Mouse (Mus musculus) midbrain, postnatal 0 days (tissue): ENCODE measurements at regions not wholly inside any gene's neighbourhood (a gene's known extent, or its start where the extent isn't known, plus 50 kb on each side); places are given as distances from the start of the nearest gene placed in this dataset.

Source experiments
- ATAC-seq: fragments of 200-750 bp; cut with Nextera tagmentation; 2 replicates; pipeline ENCODE4 v1.8.0; 2017; ENCODE audit warnings: moderate number of reproducible peaks, mild to moderate bottlenecking, moderate TSS enrichment, moderate library complexity; ENCODE audit not compliant: low FRiP score
- DNase-seq: peaks from one replicate; pipeline ENCODE4 v3.0.0-alpha.2; 2015; ENCODE audit warnings: low spot score
- H3K27ac ChIP-seq: fragments of 300-500 bp; sonication (generic); 2 replicates; pipeline ENCODE4 v1.5.1; 2014; ENCODE audit warnings: low read depth, mild to moderate bottlenecking, low read length, mixed read lengths
- H3K27me3 ChIP-seq: fragments of 300-500 bp; sonication (generic); 2 replicates; pipeline ENCODE4 v1.6.1; 2014; ENCODE audit warnings: low read length, control low read depth, mixed read lengths; ENCODE audit not compliant: insufficient read depth
- H3K36me3 ChIP-seq: fragments of 300-500 bp; sonication (generic); 2 replicates; pipeline ENCODE4 v1.6.1; 2014; ENCODE audit warnings: low read length, control low read depth, mixed read lengths; ENCODE audit not compliant: insufficient read depth
- H3K4me1 ChIP-seq: fragments of 300-500 bp; sonication (generic); 2 replicates; pipeline ENCODE4 v1.6.1; 2014; ENCODE audit warnings: mild to moderate bottlenecking, control low read depth, antibody characterized with exemption, low read length, mixed read lengths; ENCODE audit not compliant: insufficient read depth
- H3K4me2 ChIP-seq: fragments of 300-500 bp; sonication (generic); 2 replicates; pipeline ENCODE4 v1.6.1; 2014; ENCODE audit warnings: low read depth, mild to moderate bottlenecking, low read length, mixed read lengths; ENCODE audit not compliant: poor library complexity, severe bottlenecking
- H3K4me3 ChIP-seq: fragments of 300-500 bp; sonication (generic); 2 replicates; pipeline ENCODE4 v1.5.1; 2014; ENCODE audit warnings: low read depth, mild to moderate bottlenecking, low read length, moderate library complexity
- H3K9ac ChIP-seq: fragments of 300-500 bp; sonication (generic); replicated peaks from 2 replicates; pipeline ENCODE4 v1.6.1; 2014; ENCODE audit warnings: mild to moderate bottlenecking, low read length, moderate library complexity, mixed read lengths; ENCODE audit not compliant: poor library complexity, severe bottlenecking
- H3K9me3 ChIP-seq: fragments of 300-500 bp; sonication (generic); 2 replicates; pipeline ENCODE4 v1.6.1; 2016; ENCODE audit warnings: low read length, control low read depth
- CTCF ChIP-seq: IDR thresholded peaks from 2 replicates; pipeline ENCODE4 v1.5.1; 2016; ENCODE audit warnings: antibody characterized with exemption, mild to moderate bottlenecking
- WGBS: fragments of 180-500 bp; shearing (Covaris S2); extraction: QIAGEN DNeasy Blood & Tissue Kit; methylation state at CpG from one replicate; pipeline ENCODE4 v1.1.7; 2014; 5-methylcytosine and 5-hydroxymethylcytosine counted together

- DNase-seq (no peak), ATAC-seq (no peak)
- Histone ChIP-seq H3K27ac (no peak overlapping the region), H3K9ac (no peak overlapping the region), H3K36me3 (no peaks in the 10 kb centered on the region), H3K4me3 (no peak overlapping the region), H3K4me1 (peaks cover 5% of the 10 kb centered on the region; the same call in 1 of the 2 replicates), H3K9me3 (no peaks in the 10 kb centered on the region), H3K4me2 (no peak overlapping the region), H3K27me3 (no peaks in the 10 kb centered on the region)
- 74% methylated on average over 6 of the region's 6 CpGs for WGBS
- TF ChIP-seq CTCF, result no peak
Observed at GRCm38 (mm10) chr1:64301530-64302061, 179.5 kb upstream of the Klf7 start.

- Histone ChIP-seq H3K4me2 (no peak overlapping the region), H3K27me3 (no peaks in the 10 kb centered on the region), H3K4me3 (no peak overlapping the region), H3K9me3 (no peaks in the 10 kb centered on the region), H3K36me3 (no peaks in the 10 kb centered on the region), H3K27ac (no peak overlapping the region), H3K4me1 (peaks cover 5% of the 10 kb centered on the region; the same call in 1 of the 2 replicates), H3K9ac (no peak overlapping the region)
- 86% methylated on average over 8 of the region's 8 CpGs for WGBS
- ATAC-seq, result no peak
- no peak for TF ChIP-seq CTCF
- DNase-seq, result no peak
Observed at GRCm38 (mm10) chr1:64300951-64301529, 179.0 kb upstream of the Klf7 start.

GRCm38 (mm10) chr1:64298950-64299349 lies 176.9 kb upstream of the Klf7 start:
- TF ChIP-seq CTCF, result no peak
- no peak for ATAC-seq
- Histone ChIP-seq H3K27me3 (no peaks in the 10 kb centered on the region), H3K4me3 (no peak overlapping the region), H3K4me2 (no peak overlapping the region), H3K4me1 (no peaks in the 10 kb centered on the region), H3K9ac (no peak overlapping the region), H3K27ac (no peak overlapping the region), H3K36me3 (no peaks in the 10 kb centered on the region), H3K9me3 (no peaks in the 10 kb centered on the region)
- no peak for DNase-seq
- 24% methylated on average over 2 of the region's 2 CpGs for WGBS

GRCm38 (mm10) chr1:64298188-64298587 lies 176.1 kb upstream of the Klf7 start:
- no peaks in the 10 kb centered on the region for H3K36me3 ChIP-seq
- no peaks in the 10 kb centered on the region for H3K4me1 ChIP-seq
- H3K4me2 ChIP-seq, result no peak overlapping the region
- no peak overlapping the region for H3K27ac ChIP-seq
- ATAC-seq (no peak), DNase-seq (no peak)
- H3K9ac ChIP-seq, result no peak overlapping the region
- no peak overlapping the region for H3K4me3 ChIP-seq
- WGBS, result 74% methylated on average over 14 of the region's 14 CpGs
- H3K9me3 ChIP-seq, result no peaks in the 10 kb centered on the region
- no peaks in the 10 kb centered on the region for H3K27me3 ChIP-seq
- no peak for TF ChIP-seq CTCF

- no peak overlapping the region for H3K4me3 ChIP-seq
- H3K27ac ChIP-seq, result no peak overlapping the region
- 89% methylated on average over 5 of the region's 5 CpGs for WGBS
- no peak for TF ChIP-seq CTCF
- H3K4me2 ChIP-seq, result no peak overlapping the region
- H3K9ac ChIP-seq, result no peak overlapping the region
- DNase-seq (no peak), ATAC-seq (no peak)
- H3K36me3 ChIP-seq, result no peaks in the 10 kb centered on the region
- H3K9me3 ChIP-seq, result no peaks in the 10 kb centered on the region
- no peaks in the 10 kb centered on the region for H3K4me1 ChIP-seq
- no peaks in the 10 kb centered on the region for H3K27me3 ChIP-seq
Observed at GRCm38 (mm10) chr1:64297343-64297742, 175.3 kb upstream of the Klf7 start.

- Histone ChIP-seq H3K27me3 (no peaks in the 10 kb centered on the region), H3K27ac (no peak overlapping the region), H3K36me3 (no peaks in the 10 kb centered on the region), H3K9ac (no peak overlapping the region), H3K9me3 (no peaks in the 10 kb centered on the region), H3K4me1 (no peaks in the 10 kb centered on the region), H3K4me2 (no peak overlapping the region), H3K4me3 (no peak overlapping the region)
- DNase-seq (peak; percentile 44), ATAC-seq (no peak)
- WGBS, result 35% methylated on average over 6 of the region's 6 CpGs
- no peak for TF ChIP-seq CTCF
Observed at GRCm38 (mm10) chr1:64295512-64295945, 173.4 kb upstream of the Klf7 start.
